Mouse (Mus musculus) liver, embryonic 13.5 days (tissue): Measurements from ENCODE around the gene Smap2. TPM values are rescaled to one million over a fixed set of nuclear protein-coding genes. Genes with fewer than 3 reads are reported as not detected.

Experiments used
- ATAC-seq: fragments of 200-750 bp; cut with Nextera tagmentation; 2 replicates; pipeline ENCODE4 v1.8.0; 2017; ENCODE audit warnings: low read depth, mild to moderate bottlenecking, moderate number of reproducible peaks, moderate library complexity
- DNase-seq: peaks from one replicate; pipeline ENCODE4 v3.0.0; 2022
- H3K27ac ChIP-seq: fragments of 300-500 bp; sonication (generic); 2 replicates; pipeline ENCODE4 v1.5.1; 2015; ENCODE audit warnings: moderate library complexity, mild to moderate bottlenecking, inconsistent platforms
- H3K27me3 ChIP-seq: fragments of 300-500 bp; sonication (generic); 2 replicates; pipeline ENCODE4 v1.6.1; 2015; ENCODE audit warnings: mild to moderate bottlenecking, inconsistent platforms
- H3K36me3 ChIP-seq: fragments of 300-500 bp; sonication (generic); 2 replicates; pipeline ENCODE4 v1.6.1; 2015; ENCODE audit warnings: mild to moderate bottlenecking, inconsistent platforms
- H3K4me1 ChIP-seq: fragments of 300-500 bp; sonication (generic); replicated peaks from 2 replicates; pipeline ENCODE4 v1.6.1; 2015; ENCODE audit warnings: inconsistent platforms
- H3K4me2 ChIP-seq: fragments of 300-500 bp; sonication (generic); 2 replicates; pipeline ENCODE4 v1.6.1; 2015; ENCODE audit warnings: inconsistent platforms, mild to moderate bottlenecking, moderate library complexity
- H3K4me3 ChIP-seq: fragments of 300-500 bp; sonication (generic); replicated peaks from 2 replicates; pipeline ENCODE4 v1.5.1; 2015; ENCODE audit warnings: mild to moderate bottlenecking, inconsistent platforms
- H3K9ac ChIP-seq: fragments of 300-500 bp; sonication (generic); 2 replicates; pipeline ENCODE4 v1.6.1; 2015; ENCODE audit warnings: mild to moderate bottlenecking, inconsistent platforms
- H3K9me3 ChIP-seq: fragments of 300-500 bp; sonication (generic); replicated peaks from 2 replicates; pipeline ENCODE4 v1.6.1; 2016; ENCODE audit warnings: inconsistent platforms
- WGBS: fragments of 180-500 bp; shearing (Covaris S2); methylation state at CpG from one replicate; pipeline ENCODE4 v1.1.7; 2015; ENCODE audit not compliant: insufficient replicate concordance; 5-methylcytosine and 5-hydroxymethylcytosine counted together
- polyA plus RNA-seq: library from polyadenylated mRNA; unstranded; fragments of >200 nt; fragmentation: Nextera tagmentation; extraction: Ambion mirVana; gene quantifications from 2 replicates; pipeline ENCODE4 v1.2.1, GENCODE M21; 2015

Gene Smap2
- polyA plus RNA-seq, 1 experiment from 2014 or later: 19.8 TPM

- ATAC-seq: 0 out of 2 replicates have a peak, but pooled peaks have one; percentile 13
- WGBS: 4% methylated on average over 46 of the region's 46 CpGs
These were observed 22.5 kb upstream of the Smap2 start, which contains the start of gene Col9a2 for GRCm38 (mm10) chr4:121039331-121040115. TSS of gene Col9a2 (plus strand) at chr4:121039385.

DNA sequence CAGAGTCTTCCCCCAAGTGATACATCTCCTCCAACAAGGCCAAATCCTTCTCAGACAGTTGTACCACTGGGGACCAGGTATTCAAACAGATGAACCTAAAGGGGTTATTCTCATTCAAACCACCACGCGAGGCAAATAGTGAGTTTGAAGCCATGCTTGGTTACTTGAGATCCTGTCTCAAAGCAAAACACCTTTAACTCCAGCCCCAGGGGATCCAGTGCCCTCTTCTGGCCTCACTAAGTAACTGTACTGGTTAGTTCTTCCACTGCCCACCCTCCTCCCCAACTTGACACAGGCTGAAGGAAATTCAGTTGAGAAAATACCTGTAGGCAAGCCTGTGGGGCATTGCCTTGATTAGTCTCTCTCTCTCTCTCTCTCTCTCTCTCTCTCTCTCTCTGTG lies 16.0 kb upstream of the Smap2 start:
- Histone ChIP-seq H3K4me3 (no peak overlapping the region), H3K27me3 (peaks cover 5% of the 10 kb centered on the region), H3K36me3 (no peaks in the 10 kb centered on the region), H3K9me3 (no peaks in the 10 kb centered on the region), H3K4me1 (peaks cover 8% of the 10 kb centered on the region; the same call in 1 of the 2 replicates), H3K4me2 (no peak overlapping the region), H3K9ac (no peak overlapping the region), H3K27ac (no peak overlapping the region)
- ATAC-seq (no peak), DNase-seq (no peak)
- 72% methylated on average over 2 of the region's 2 CpGs for WGBS

More at GRCm38 (mm10) chr4:121039331-121040115, 22.5 kb upstream of the Smap2 start, which contains the start of gene Col9a2:
- H3K9me3 ChIP-seq: no peaks in the 10 kb centered on the region
- H3K4me1 ChIP-seq: 0 out of 2 replicates have a peak, but pooled peaks cover 4% of the 10 kb centered on the region
- peak within 1 kb of the TSS; percentile 36; the same call in 1 of the 2 replicates for H3K9ac ChIP-seq
- no peak within 1 kb of the TSS for H3K27ac ChIP-seq
- peak within 1 kb of the TSS; percentile 43 for H3K4me3 ChIP-seq
- DNase-seq: no peak
- H3K4me2 ChIP-seq: peak within 1 kb of the TSS; percentile 59
- H3K36me3 ChIP-seq: no peaks in the 10 kb centered on the region
- peaks cover 46% of the 10 kb centered on the region for H3K27me3 ChIP-seq

DNA sequence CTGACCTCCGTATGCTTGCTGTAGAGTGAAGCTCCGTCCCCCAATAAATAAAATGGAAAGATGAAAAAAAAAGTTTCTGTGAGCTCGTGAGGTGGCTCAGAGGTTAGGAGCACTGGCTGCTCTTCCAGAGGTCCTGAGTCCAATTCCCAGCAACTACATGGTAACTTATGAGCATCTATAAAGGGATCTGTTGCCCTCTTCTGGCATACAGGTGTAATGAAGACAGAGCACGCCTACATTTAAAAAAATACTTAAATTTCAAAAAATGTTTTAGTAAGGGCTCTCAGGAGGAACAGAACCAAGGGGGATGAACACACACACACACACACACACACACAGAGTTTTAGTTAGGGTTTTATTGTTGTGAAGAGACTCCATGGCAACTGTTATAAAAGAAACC lies 14.4 kb upstream of the Smap2 start:
- ATAC-seq: no peak
- no peaks in the 10 kb centered on the region for H3K36me3 ChIP-seq
- no peak overlapping the region for H3K4me2 ChIP-seq
- 42% methylated on average over 4 of the region's 4 CpGs for WGBS
- no peaks in the 10 kb centered on the region for H3K27me3 ChIP-seq
- no peak overlapping the region for H3K27ac ChIP-seq
- no peaks in the 10 kb centered on the region for H3K9me3 ChIP-seq
- peaks cover 8% of the 10 kb centered on the region; the same call in 1 of the 2 replicates for H3K4me1 ChIP-seq
- no peak overlapping the region for H3K9ac ChIP-seq
- H3K4me3 ChIP-seq: no peak overlapping the region
- no peak for DNase-seq

GRCm38 (mm10) chr4:121029632-121030031 lies 12.6 kb upstream of the Smap2 start:
- DNase-seq (no peak), ATAC-seq (no peak)
- H3K4me1 ChIP-seq: peaks cover 22% of the 10 kb centered on the region
- no peak overlapping the region for H3K9ac ChIP-seq
- no peaks in the 10 kb centered on the region for H3K9me3 ChIP-seq
- H3K27ac ChIP-seq: no peak overlapping the region
- H3K4me3 ChIP-seq: no peak overlapping the region
- H3K27me3 ChIP-seq: no peaks in the 10 kb centered on the region
- 63% methylated on average over 3 of the region's 3 CpGs for WGBS
- no peaks in the 10 kb centered on the region for H3K36me3 ChIP-seq
- H3K4me2 ChIP-seq: no peak overlapping the region

GRCm38 (mm10) chr4:121028659-121029392 lies 11.8 kb upstream of the Smap2 start:
- DNase-seq (peak; percentile 45), ATAC-seq (no peak)
- Histone ChIP-seq H3K27ac (no peak overlapping the region), H3K9me3 (no peaks in the 10 kb centered on the region), H3K36me3 (no peaks in the 10 kb centered on the region), H3K4me3 (no peak overlapping the region), H3K4me1 (peaks cover 25% of the 10 kb centered on the region), H3K4me2 (no peak overlapping the region), H3K9ac (no peak overlapping the region), H3K27me3 (no peaks in the 10 kb centered on the region)
- 28% methylated on average over 14 of the region's 14 CpGs for WGBS

GRCm38 (mm10) chr4:121028146-121028545 lies 11.1 kb upstream of the Smap2 start:
- 41% methylated on average over 1 of the region's 1 CpGs for WGBS
- Histone ChIP-seq H3K4me2 (no peak overlapping the region), H3K27me3 (no peaks in the 10 kb centered on the region), H3K36me3 (no peaks in the 10 kb centered on the region), H3K4me1 (peaks cover 31% of the 10 kb centered on the region), H3K9ac (no peak overlapping the region), H3K4me3 (no peak overlapping the region), H3K27ac (no peak overlapping the region), H3K9me3 (no peaks in the 10 kb centered on the region)
- no peak for ATAC-seq
- DNase-seq: no peak

DNA sequence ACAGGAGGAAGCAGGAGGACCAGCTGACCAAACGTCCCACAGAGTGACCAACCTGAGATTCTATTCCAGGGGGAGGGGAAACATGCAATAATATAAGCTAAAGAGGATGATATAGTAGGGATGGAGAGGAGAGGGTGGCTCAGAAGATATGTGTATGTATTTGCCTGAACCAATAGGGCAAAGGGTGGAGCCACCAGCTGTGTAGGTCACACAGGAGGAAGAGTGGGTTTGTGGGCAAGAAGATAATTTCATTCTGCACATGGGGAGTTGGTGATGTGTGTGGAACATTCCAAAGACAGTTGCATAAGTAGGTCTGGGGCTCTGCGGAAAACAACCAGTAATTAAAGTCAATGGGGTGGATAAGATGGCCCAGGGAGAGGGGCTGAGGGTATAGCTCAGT lies 8.6 kb upstream of the Smap2 start:
- Histone ChIP-seq H3K27me3 (no peaks in the 10 kb centered on the region), H3K4me3 (no peak overlapping the region), H3K4me2 (no peak overlapping the region), H3K36me3 (no peaks in the 10 kb centered on the region), H3K9me3 (no peaks in the 10 kb centered on the region), H3K9ac (no peak overlapping the region), H3K4me1 (peaks cover 50% of the 10 kb centered on the region), H3K27ac (no peak overlapping the region)
- ATAC-seq (peak; percentile 75), DNase-seq (no peak)
- 28% methylated on average over 2 of the region's 2 CpGs for WGBS

- no peaks in the 10 kb centered on the region for H3K9me3 ChIP-seq
- H3K4me2 ChIP-seq: no peak overlapping the region
- no peak overlapping the region for H3K27ac ChIP-seq
- no peak overlapping the region for H3K4me3 ChIP-seq
- H3K27me3 ChIP-seq: no peaks in the 10 kb centered on the region
- no peak for DNase-seq
- 66% methylated on average over 2 of the region's 2 CpGs for WGBS
- no peak overlapping the region for H3K9ac ChIP-seq
- no peaks in the 10 kb centered on the region for H3K36me3 ChIP-seq
- peaks cover 49% of the 10 kb centered on the region for H3K4me1 ChIP-seq
- no peak for ATAC-seq
These were observed 6.9 kb upstream of the Smap2 start for GRCm38 (mm10) chr4:121023941-121024340.

DNA sequence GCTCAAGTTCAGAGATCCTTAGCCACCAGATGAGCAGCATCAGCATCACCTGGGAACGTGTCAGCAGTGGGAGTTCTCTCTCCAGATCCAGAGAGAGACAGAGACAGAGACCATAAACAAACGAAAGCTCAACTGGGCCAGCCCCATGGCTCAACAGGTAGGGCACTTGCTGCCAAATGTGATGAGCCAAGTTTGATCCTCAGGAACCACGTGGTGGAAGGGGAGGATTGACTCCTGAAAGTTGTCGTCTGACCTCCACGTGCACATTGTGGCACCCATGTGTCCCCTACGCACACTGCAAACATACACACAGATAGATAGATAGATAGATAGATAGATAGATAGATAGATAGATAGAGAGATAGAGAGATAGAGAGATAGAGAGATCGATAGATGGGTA lies 6.4 kb upstream of the Smap2 start:
- DNase-seq (no peak), ATAC-seq (no peak)
- Histone ChIP-seq H3K9ac (no peak overlapping the region), H3K27me3 (no peaks in the 10 kb centered on the region), H3K4me1 (peaks cover 47% of the 10 kb centered on the region), H3K36me3 (no peaks in the 10 kb centered on the region), H3K4me2 (no peak overlapping the region), H3K9me3 (no peaks in the 10 kb centered on the region), H3K27ac (no peak overlapping the region), H3K4me3 (no peak overlapping the region)
- WGBS: 68% methylated on average over 7 of the region's 7 CpGs

GRCm38 (mm10) chr4:121021911-121022310 lies 4.9 kb upstream of the Smap2 start:
- Histone ChIP-seq H3K4me3 (no peak overlapping the region), H3K9me3 (no peaks in the 10 kb centered on the region), H3K9ac (no peak overlapping the region), H3K27me3 (no peaks in the 10 kb centered on the region), H3K27ac (no peak overlapping the region), H3K4me1 (peaks cover 50% of the 10 kb centered on the region), H3K4me2 (no peak overlapping the region), H3K36me3 (no peaks in the 10 kb centered on the region)
- DNase-seq: no peak
- ATAC-seq: no peak; the same call in 1 of the 2 replicates

DNA sequence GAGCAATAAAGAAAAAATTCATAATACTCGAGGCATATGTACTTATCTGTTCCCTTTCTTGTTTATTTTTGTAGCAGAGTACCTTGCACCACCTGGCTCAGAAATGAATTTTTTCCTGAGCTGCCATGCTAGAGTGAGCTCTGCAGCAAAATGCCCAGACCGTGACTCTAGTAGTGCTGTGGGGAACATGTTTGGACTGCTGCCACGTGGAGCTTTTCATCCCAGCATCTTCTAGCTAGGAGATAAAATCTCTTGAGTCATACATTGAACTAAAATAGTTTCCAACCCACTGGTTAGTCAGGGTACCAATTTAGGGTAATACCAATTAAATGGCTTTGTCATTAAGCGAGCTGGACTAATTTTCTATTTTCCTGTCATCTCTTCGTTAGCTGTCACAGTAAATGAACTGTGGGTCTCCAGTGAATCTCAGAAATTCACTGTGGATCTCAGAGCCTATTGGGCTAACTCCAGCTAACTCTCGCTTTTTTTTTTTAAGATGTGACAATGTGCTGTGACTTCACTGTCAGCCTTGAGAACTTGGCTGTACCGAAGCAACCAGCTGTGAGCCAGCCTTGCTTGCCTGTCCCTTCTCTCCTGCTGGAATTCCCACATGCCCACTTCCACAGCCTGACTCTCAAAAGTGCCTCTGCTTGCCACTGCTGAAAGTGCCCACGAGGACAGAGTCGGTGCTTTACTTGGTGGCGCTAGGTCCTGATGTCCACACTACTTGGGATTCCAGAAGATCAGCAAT lies 3.2 kb upstream of the Smap2 start:
- no peak overlapping the region for H3K9ac ChIP-seq
- DNase-seq (no peak), ATAC-seq (no peak)
- no peaks in the 10 kb centered on the region for H3K9me3 ChIP-seq
- no peak overlapping the region for H3K27ac ChIP-seq
- WGBS: 62% methylated on average over 10 of the region's 10 CpGs
- H3K4me1 ChIP-seq: peaks cover 50% of the 10 kb centered on the region
- H3K36me3 ChIP-seq: no peaks in the 10 kb centered on the region
- H3K4me2 ChIP-seq: no peak overlapping the region
- no peaks in the 10 kb centered on the region for H3K27me3 ChIP-seq
- H3K4me3 ChIP-seq: no peak overlapping the region
